Mouse (Mus musculus): ENCODE measurements around the gene Npnt. TPM values are rescaled to one million over a fixed set of nuclear protein-coding genes. Genes with fewer than 3 reads are reported as not detected.

Gene Npnt
- total and polyA plus RNA-seq, 2 experiments from 2014 or later = 0.73 to 2.1 TPM

DNA sequence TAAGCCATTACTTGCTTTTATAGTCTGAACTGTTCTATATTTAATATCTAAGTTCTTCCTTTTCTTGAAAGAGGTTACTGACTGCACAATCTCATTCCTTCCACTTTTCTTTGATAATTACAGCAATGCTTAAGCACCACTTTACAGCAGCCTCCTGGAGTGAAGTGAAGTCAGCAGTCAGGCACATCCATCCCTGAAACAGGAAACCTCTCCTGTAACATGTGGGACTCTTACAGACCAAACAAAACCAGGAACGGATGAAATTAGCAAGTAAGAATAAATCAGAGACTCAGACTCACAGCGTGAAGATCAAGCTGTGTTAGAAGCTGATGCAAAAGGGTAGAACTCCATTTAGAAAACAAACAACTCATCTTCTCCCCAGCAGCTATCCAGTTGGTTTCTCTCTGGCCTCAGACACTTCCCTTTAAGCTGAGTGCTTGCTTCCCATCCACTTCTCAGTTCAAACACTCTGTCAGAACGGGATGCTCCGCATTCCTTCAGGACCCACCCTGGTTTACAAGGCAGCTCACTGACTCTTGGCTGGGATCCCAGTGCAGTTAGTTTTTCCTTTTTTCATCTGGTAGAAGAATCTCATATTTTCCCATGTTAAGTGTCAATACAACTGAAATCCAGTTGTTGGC lies 33.9 kb upstream of the Npnt start:
- no peak overlapping the region for H3K4me3 ChIP-seq (ENCODE audit: low read depth, low read length)
- TF ChIP-seq EP300 (IDR thresholded peaks at IDR 0.05; ENCODE audit: low read depth) = no peak
- no peak for TF ChIP-seq CTCF (IDR thresholded peaks at IDR 0.05; ENCODE audit: low read depth)
- DNase-seq (ENCODE audit: low spot score) (no peak), ATAC-seq (ENCODE audit: insufficient read depth, low read depth) (no peak)
- H3K36me3 ChIP-seq (replicated peaks; ENCODE audit: control insufficient read depth, insufficient read depth, low read length) = peaks cover 8% of the 10 kb centered on the region; the same call in 1 of the 2 replicates
- no peaks in the 10 kb centered on the region for H3K4me1 ChIP-seq (ENCODE audit: control insufficient read depth, insufficient read depth)
- WGBS = 19% methylated on average over 4 of the region's 4 CpGs
- H3K27me3 ChIP-seq (ENCODE audit: control insufficient read depth, insufficient read depth, low read length) = no peaks in the 10 kb centered on the region
- H3K4me2 ChIP-seq (ENCODE audit: low read depth, low read length) = no peak overlapping the region
- H3K27ac ChIP-seq (ENCODE audit: low read depth) = no peak overlapping the region
- H3K9me3 ChIP-seq (replicated peaks; ENCODE audit: control insufficient read depth, low read length) = no peaks in the 10 kb centered on the region
- H3K9ac ChIP-seq (replicated peaks; ENCODE audit: low read depth, low read length) = no peak overlapping the region

- DNase-seq (ENCODE audit: low spot score) (no peak), ATAC-seq (ENCODE audit: insufficient read depth, low read depth) (no peak)
- 100% methylated on average over 2 of the region's 2 CpGs for WGBS
- TF ChIP-seq EP300 (IDR thresholded peaks at IDR 0.05; ENCODE audit: low read depth) = no peak
- TF ChIP-seq CTCF (IDR thresholded peaks at IDR 0.05; ENCODE audit: low read depth) = no peak
- Histone ChIP-seq H3K9me3 (replicated peaks; ENCODE audit: control insufficient read depth, low read length) (no peaks in the 10 kb centered on the region), H3K27ac (ENCODE audit: low read depth) (no peak overlapping the region), H3K4me3 (ENCODE audit: low read depth, low read length) (no peak overlapping the region), H3K4me2 (ENCODE audit: low read depth, low read length) (no peak overlapping the region), H3K4me1 (ENCODE audit: control insufficient read depth, insufficient read depth) (no peaks in the 10 kb centered on the region), H3K9ac (replicated peaks; ENCODE audit: low read depth, low read length) (no peak overlapping the region), H3K36me3 (replicated peaks; ENCODE audit: control insufficient read depth, insufficient read depth, low read length) (peaks cover 4% of the 10 kb centered on the region; the same call in 1 of the 2 replicates), H3K27me3 (ENCODE audit: control insufficient read depth, insufficient read depth, low read length) (no peaks in the 10 kb centered on the region)
Observed at GRCm38 (mm10) chr3:132981968-132982367, 31.9 kb upstream of the Npnt start.

DNA sequence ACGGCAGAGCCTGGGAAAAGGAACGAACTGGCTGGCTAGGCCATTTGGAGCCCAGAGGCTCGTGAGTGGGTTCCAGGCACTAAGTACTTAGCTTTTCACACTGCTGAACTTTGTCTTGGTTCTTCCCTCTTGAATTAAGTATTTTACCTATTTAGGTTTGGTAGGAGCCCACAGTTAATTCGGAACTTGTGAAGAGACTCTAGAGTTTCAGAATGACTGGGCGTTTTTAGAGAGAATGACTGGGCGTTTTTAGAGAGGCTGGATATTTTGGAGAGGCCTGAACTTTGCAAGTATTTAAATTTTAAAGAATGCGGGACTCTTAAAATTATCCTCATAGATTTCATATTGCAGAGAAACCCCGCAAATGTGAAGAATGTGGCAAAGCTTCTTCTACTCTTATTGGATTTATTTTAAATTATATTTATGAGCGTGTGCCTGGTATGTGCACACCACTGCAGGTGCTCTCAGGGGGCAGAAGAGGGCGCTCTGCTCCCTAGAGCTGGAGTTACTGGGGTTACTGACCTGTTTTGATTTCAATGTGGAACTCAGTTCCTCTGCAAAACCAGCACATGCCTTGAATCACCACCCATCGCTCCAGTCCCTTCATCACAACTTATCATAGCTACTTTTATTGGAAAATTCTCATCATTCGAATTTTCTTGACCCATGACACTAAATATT lies 29.8 kb upstream of the Npnt start:
- no peak for TF ChIP-seq EP300 (IDR thresholded peaks at IDR 0.05; ENCODE audit: low read depth)
- TF ChIP-seq CTCF (IDR thresholded peaks at IDR 0.05; ENCODE audit: low read depth) = no peak
- H3K36me3 ChIP-seq (replicated peaks; ENCODE audit: control insufficient read depth, insufficient read depth, low read length) = peaks cover 4% of the 10 kb centered on the region; the same call in 1 of the 2 replicates
- H3K4me2 ChIP-seq (ENCODE audit: low read depth, low read length) = no peak overlapping the region
- no peaks in the 10 kb centered on the region for H3K27me3 ChIP-seq (ENCODE audit: control insufficient read depth, insufficient read depth, low read length)
- ATAC-seq (ENCODE audit: insufficient read depth, low read depth) (no peak), DNase-seq (ENCODE audit: low spot score) (no peak)
- H3K9ac ChIP-seq (replicated peaks; ENCODE audit: low read depth, low read length) = no peak overlapping the region
- H3K9me3 ChIP-seq (replicated peaks; ENCODE audit: control insufficient read depth, low read length) = no peaks in the 10 kb centered on the region
- no peaks in the 10 kb centered on the region for H3K4me1 ChIP-seq (ENCODE audit: control insufficient read depth, insufficient read depth)
- no peak overlapping the region for H3K4me3 ChIP-seq (ENCODE audit: low read depth, low read length)
- no peak overlapping the region for H3K27ac ChIP-seq (ENCODE audit: low read depth)
- WGBS = 91% methylated on average over 12 of the region's 12 CpGs

DNA sequence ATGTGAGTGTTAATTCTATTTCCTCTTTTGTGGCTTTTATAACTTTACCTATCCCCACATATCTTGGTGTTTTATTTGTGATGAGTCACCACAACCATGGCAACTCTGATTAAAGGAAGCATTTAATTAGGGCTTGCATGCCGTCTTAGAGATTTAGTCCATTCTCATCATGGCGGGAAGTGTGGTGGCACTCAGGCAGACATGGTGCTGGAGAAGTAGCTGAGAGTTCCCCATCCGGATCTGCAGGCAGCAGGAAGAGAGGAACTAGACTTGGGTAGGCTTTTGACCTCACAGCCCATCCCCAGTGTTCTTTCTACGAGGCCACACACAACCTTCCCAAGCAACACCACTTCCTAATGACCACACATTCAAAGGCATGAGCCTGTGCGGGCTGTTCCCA lies 16.2 kb upstream of the Npnt start:
- 73% methylated on average over 5 of the region's 5 CpGs for WGBS
- H3K9ac ChIP-seq (replicated peaks; ENCODE audit: low read depth, low read length) = no peak overlapping the region
- H3K36me3 ChIP-seq (replicated peaks; ENCODE audit: control insufficient read depth, insufficient read depth, low read length) = no peaks in the 10 kb centered on the region
- no peak for ATAC-seq (ENCODE audit: insufficient read depth, low read depth)
- H3K27me3 ChIP-seq (ENCODE audit: control insufficient read depth, insufficient read depth, low read length) = no peaks in the 10 kb centered on the region
- no peaks in the 10 kb centered on the region for H3K9me3 ChIP-seq (replicated peaks; ENCODE audit: control insufficient read depth, low read length)
- no peak overlapping the region for H3K4me2 ChIP-seq (ENCODE audit: low read depth, low read length)
- H3K4me1 ChIP-seq (ENCODE audit: control insufficient read depth, insufficient read depth) = no peaks in the 10 kb centered on the region
- no peak for DNase-seq (ENCODE audit: low spot score)
- H3K27ac ChIP-seq (ENCODE audit: low read depth) = no peak overlapping the region
- TF ChIP-seq CTCF (IDR thresholded peaks at IDR 0.05; ENCODE audit: low read depth) = no peak
- TF ChIP-seq EP300 (IDR thresholded peaks at IDR 0.05; ENCODE audit: low read depth) = no peak
- no peak overlapping the region for H3K4me3 ChIP-seq (ENCODE audit: low read depth, low read length)

- Histone ChIP-seq H3K9me3 (replicated peaks; ENCODE audit: control insufficient read depth, low read length) (no peaks in the 10 kb centered on the region), H3K4me3 (ENCODE audit: low read depth, low read length) (no peak overlapping the region), H3K27ac (ENCODE audit: low read depth) (no peak overlapping the region), H3K4me2 (ENCODE audit: low read depth, low read length) (no peak overlapping the region), H3K9ac (replicated peaks; ENCODE audit: low read depth, low read length) (no peak overlapping the region), H3K36me3 (replicated peaks; ENCODE audit: control insufficient read depth, insufficient read depth, low read length) (no peaks in the 10 kb centered on the region), H3K4me1 (ENCODE audit: control insufficient read depth, insufficient read depth) (no peaks in the 10 kb centered on the region), H3K27me3 (ENCODE audit: control insufficient read depth, insufficient read depth, low read length) (no peaks in the 10 kb centered on the region)
- DNase-seq (ENCODE audit: low spot score) (no peak), ATAC-seq (ENCODE audit: insufficient read depth, low read depth) (no peak)
- 52% methylated on average over 9 of the region's 9 CpGs for WGBS
- no peak for TF ChIP-seq EP300 (IDR thresholded peaks at IDR 0.05; ENCODE audit: low read depth)
- no peak for TF ChIP-seq CTCF (IDR thresholded peaks at IDR 0.05; ENCODE audit: low read depth)
Observed at GRCm38 (mm10) chr3:132964715-132965507, 14.8 kb upstream of the Npnt start.

Measured in heart, postnatal 0 days (tissue).